Mouse (Mus musculus): ENCODE measurements around the gene Cxcr4.

- no peak; a peak in 1 of 4 replicates for TF ChIP-seq EP300 (IDR thresholded peaks at IDR 0.05; ENCODE audit: low read depth in 1 of 2, low read length in 2 of 2)
- TF ChIP-seq CTCF (IDR thresholded peaks at IDR 0.05 in 2 of 3, conservative IDR thresholded peaks at IDR 0.05 in 1 of 3; ENCODE audit: control insufficient read depth in 1 of 3, insufficient read depth in 1 of 3, low read depth in 2 of 3, low read length in 3 of 3, poor library complexity in 1 of 3, severe bottlenecking in 1 of 3): no peak
- TF ChIP-seq ZC3H11A (IDR thresholded peaks at IDR 0.05; ENCODE audit: low read depth, low read length): no peak
- no peak for TF ChIP-seq KAT2A (conservative IDR thresholded peaks at IDR 0.05; ENCODE audit: low read depth, low read length)
- TF ChIP-seq HCFC1 (IDR thresholded peaks at IDR 0.05; ENCODE audit: low read depth, low read length): no peak
- no peak for TF ChIP-seq GATA1 (IDR thresholded peaks at IDR 0.05; ENCODE audit: low read depth, low read length)
- no peak for TF ChIP-seq TBP (IDR thresholded peaks at IDR 0.05; ENCODE audit: low read depth, low read length)
These were observed 34.1 kb upstream of the Cxcr4 start for GRCm38 (mm10) chr1:128626144-128626678.

Data from MEL (cell line).